Mouse (Mus musculus) bone marrow macrophage, adult 2 months (primary cell): ENCODE results near the gene Inca1. TPM values are rescaled to one million over a fixed set of nuclear protein-coding genes. Genes with fewer than 3 reads are reported as not detected.

Source experiments
- H3K27ac ChIP-seq: 2 replicates; pipeline ENCODE4 v1.5.1; 2012; ENCODE audit warnings: low read depth, low read length; ENCODE audit not compliant: insufficient read depth
- H3K4me1 ChIP-seq: 2 replicates; pipeline ENCODE4 v1.6.1; 2012; ENCODE audit warnings: low read length; ENCODE audit not compliant: control insufficient read depth, insufficient read depth
- H3K4me3 ChIP-seq: 2 replicates; pipeline ENCODE4 v1.5.1; 2012; ENCODE audit warnings: mild to moderate bottlenecking, low read length, moderate library complexity; ENCODE audit not compliant: insufficient read depth
- CTCF ChIP-seq: IDR thresholded peaks from 2 replicates; pipeline ENCODE4 v1.5.1; 2012; ENCODE audit warnings: low read depth, mild to moderate bottlenecking, low read length, moderate library complexity
- POLR2A ChIP-seq: IDR thresholded peaks from 2 replicates; pipeline ENCODE4 v1.6.1; 2012; ENCODE audit warnings: mild to moderate bottlenecking, low read depth, low read length, borderline replicate concordance
- polyA plus RNA-seq: library from polyadenylated mRNA; stranded (reverse); fragments of >200 nt; gene quantifications from 2 replicates; pipeline ENCODE4 v1.2.4, GENCODE M21; 2012; ENCODE audit not compliant: missing spikeins, insufficient read depth, insufficient read length

Inca1 gene
- polyA plus RNA-seq, 1 experiment: not detected

GRCm38 (mm10) chr11:70706127-70706526, 6.2 kb upstream of the Inca1 start:
- no peak overlapping the region for H3K4me3 ChIP-seq
- TF ChIP-seq CTCF (no peak), POLR2A (no peak)
- peaks cover 13% of the 10 kb centered on the region for H3K4me1 ChIP-seq
- no peak overlapping the region for H3K27ac ChIP-seq

DNA sequence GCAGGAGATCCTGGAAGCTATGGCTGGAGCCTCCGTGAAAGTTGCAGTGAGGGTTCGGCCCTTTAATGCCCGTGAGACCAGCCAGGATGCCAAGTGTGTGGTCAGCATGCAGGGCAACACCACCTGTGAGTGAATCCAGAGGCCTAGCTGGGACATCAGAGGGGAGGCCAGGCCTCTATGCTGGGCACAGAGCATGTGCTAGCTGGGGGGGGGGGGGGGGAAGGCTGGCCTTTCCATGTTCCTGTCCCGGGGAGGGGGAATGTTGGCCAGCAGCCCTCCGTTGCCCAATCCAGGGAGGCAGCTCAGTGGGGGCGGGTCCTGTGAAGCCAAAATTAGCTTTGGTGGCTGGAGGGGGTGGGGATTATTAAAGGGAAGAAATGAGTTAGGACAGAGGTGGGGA, 2.8 kb upstream of the Inca1 start:
- peaks cover 15% of the 10 kb centered on the region for H3K4me1 ChIP-seq
- TF ChIP-seq POLR2A: no peak
- TF ChIP-seq CTCF: no peak
- no peak overlapping the region for H3K27ac ChIP-seq
- H3K4me3 ChIP-seq: peak overlapping the region; percentile 86; the same call in 1 of the 2 replicates

GRCm38 (mm10) chr11:70701984-70702733, 2.2 kb upstream of the Inca1 start:
- Histone ChIP-seq H3K4me3 (peak overlapping the region; percentile 86), H3K27ac (no peak overlapping the region), H3K4me1 (peaks cover 15% of the 10 kb centered on the region)
- TF ChIP-seq POLR2A: no peak
- TF ChIP-seq CTCF: no peak

DNA sequence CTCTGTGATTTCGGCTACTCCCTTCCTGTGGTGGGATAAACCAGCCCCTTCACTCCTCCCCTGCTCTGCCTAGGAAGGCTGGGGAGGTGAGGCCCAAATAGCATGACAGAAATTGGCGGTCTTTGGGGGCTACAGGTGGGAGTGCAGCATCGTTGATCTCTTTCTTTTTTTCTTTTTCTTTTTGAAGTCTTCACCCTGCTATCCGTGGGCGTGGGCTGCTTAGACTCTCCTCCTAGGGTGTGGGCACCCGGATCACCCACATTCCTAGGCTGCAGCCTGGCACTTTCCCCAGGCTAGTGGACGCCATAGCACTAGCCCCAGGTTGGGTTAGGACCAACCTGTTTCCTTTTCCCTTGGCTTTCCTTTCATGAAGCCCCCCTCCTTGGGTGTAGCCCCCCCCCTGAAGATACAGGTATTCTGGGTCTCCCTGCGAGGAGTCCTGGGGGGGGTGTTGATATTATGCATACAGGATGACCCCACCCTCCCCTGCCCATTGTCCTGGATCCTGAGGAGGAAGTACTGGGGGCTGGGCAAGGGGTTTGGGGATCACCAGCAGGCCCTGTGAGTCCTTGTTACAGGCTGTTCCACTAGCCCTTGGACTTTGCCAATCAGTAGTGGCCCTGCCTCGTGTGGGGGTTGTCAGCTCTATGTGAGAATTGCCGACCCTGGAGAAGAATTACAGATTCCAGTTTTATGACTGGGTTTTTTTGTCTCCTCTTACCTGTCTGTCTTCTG, 1.4 kb upstream of the Inca1 start:
- Histone ChIP-seq H3K27ac (0 out of 2 replicates have a peak overlapping the region, but pooled peaks have one; percentile 55), H3K4me3 (peak overlapping the region; percentile 86), H3K4me1 (peaks cover 15% of the 10 kb centered on the region)
- no peak for TF ChIP-seq POLR2A
- TF ChIP-seq CTCF: no peak

DNA sequence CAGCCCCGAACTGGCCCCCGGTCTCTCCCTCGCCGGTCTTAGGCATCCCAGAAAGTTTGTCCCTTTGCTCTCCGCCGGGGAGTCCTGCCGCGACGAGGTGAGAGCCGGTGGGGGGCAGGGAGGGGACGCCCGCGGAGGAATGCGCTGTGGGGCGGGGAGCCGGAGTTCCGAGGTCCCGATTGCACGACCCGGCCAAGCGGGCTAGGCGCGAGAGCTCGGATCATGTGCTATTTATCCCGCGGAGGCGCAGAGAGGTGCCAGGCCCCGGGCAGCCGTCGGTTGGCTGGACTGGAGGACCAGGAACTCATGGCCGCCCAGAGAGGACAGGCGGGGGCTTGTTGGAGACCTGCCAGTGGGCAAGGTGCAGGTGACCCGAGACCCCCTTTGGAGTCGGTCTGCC, 658 bp upstream of the Inca1 start:
- Histone ChIP-seq H3K27ac (peak overlapping the region; percentile 55), H3K4me3 (peak overlapping the region; percentile 86), H3K4me1 (peaks cover 15% of the 10 kb centered on the region)
- TF ChIP-seq CTCF (no peak), POLR2A (no peak)

- H3K4me3 ChIP-seq: no peak overlapping the region
- no peak overlapping the region for H3K27ac ChIP-seq
- H3K4me1 ChIP-seq: peaks cover 15% of the 10 kb centered on the region
- TF ChIP-seq POLR2A: no peak
- TF ChIP-seq CTCF: no peak
Observed at GRCm38 (mm10) chr11:70699051-70699450, 904 bp downstream of the Inca1 start.

DNA sequence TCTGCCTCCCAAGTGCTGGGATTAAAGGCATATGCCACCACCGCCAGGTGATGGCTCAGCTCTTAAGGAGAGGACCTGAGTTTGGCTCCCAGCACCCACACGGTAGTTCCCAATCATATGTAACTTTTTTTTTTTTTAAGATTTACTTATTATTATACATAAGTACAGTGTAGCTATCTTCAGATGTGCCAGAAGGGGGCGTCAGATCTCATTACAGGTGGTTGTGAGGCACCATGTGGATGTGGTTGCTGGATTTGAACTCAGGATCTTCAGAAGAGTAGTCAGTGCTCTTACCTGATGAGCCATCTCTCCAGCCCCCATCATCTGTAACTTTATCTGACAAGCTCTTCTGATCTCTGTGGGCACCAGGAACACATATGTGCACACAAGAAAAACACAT, 2.6 kb downstream of the Inca1 start:
- TF ChIP-seq CTCF: no peak
- TF ChIP-seq POLR2A: no peak
- no peak overlapping the region for H3K27ac ChIP-seq
- no peak overlapping the region for H3K4me3 ChIP-seq
- peaks cover 8% of the 10 kb centered on the region for H3K4me1 ChIP-seq

GRCm38 (mm10) chr11:70693504-70693903, 6.5 kb downstream of the Inca1 start:
- TF ChIP-seq POLR2A: no peak
- no peak for TF ChIP-seq CTCF
- Histone ChIP-seq H3K4me3 (no peak overlapping the region), H3K27ac (no peak overlapping the region), H3K4me1 (peaks cover 8% of the 10 kb centered on the region)

- no peak for TF ChIP-seq POLR2A
- no peak for TF ChIP-seq CTCF
- Histone ChIP-seq H3K4me1 (peaks cover 28% of the 10 kb centered on the region), H3K27ac (no peak overlapping the region), H3K4me3 (no peak overlapping the region)
Observed at GRCm38 (mm10) chr11:70689578-70689977, 10.4 kb downstream of the Inca1 start.

GRCm38 (mm10) chr11:70688372-70688771, 11.6 kb downstream of the Inca1 start:
- Histone ChIP-seq H3K4me1 (peaks cover 38% of the 10 kb centered on the region), H3K4me3 (peak overlapping the region; percentile 86), H3K27ac (peak overlapping the region; percentile 79)
- TF ChIP-seq POLR2A (no peak), CTCF (no peak)
